Mouse (Mus musculus): Measurements from ENCODE around the gene Vmn2r8.
"Not testable (repeated sequence)": the region's sequence is repeated elsewhere in the genome, so short reads cannot be mapped to it uniquely, and the experiment has no call there.

- TF ChIP-seq POLR2A (IDR thresholded peaks at IDR 0.05; ENCODE audit: insufficient read depth, low read depth, low read length); CTCF (IDR thresholded peaks at IDR 0.05); EP300 (IDR thresholded peaks at IDR 0.05; ENCODE audit: insufficient read depth, low read depth, low read length): not testable (repeated sequence)
These were observed 43.9 kb upstream of the Vmn2r8 start, which contains the start of gene Vmn2r9 for GRCm38 (mm10) chr5:108852501-108852900.
